Mouse (Mus musculus): ENCODE data around the gene Zscan4f. TPM values are rescaled to one million over a fixed set of nuclear protein-coding genes. Genes with fewer than 3 reads are reported as not detected.

Gene Zscan4f
- not detected for polyA plus RNA-seq (2017; shearing (Covaris generic))

DNA sequence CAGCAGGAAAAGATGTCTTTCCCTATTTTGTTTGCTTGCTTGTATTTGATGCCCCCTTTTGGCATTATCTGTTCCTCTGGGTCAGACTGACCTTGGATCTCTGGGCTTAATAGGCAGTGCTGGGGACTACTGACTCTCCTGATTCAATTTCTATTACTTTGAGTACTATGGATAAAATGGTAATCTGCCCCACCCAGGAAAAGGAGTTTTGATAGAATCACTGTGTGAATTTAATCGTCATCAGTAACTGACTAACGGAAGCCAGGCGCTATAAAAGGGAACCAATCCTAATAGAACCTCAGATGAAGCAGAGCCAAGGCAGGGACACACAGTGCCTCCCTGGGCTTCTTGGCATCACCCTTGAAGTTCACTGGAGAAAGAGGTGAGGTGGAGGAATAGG is at the start of gene Zscan4f:
Gene Zscan4f, plus strand, starts transcription at position 301 of the 400 bp plus-strand sequence.

Other genes with a start within 250 kb of the Zscan4f start
- gene Zscan4d, start 231.8 kb upstream of the Zscan4f start, polyA plus RNA-seq (2017; shearing (Covaris generic)) = not detected
- not detected for gene Zscan4e, start 87.2 kb upstream of the Zscan4f start, polyA plus RNA-seq (2017; shearing (Covaris generic))
- not detected for gene Zscan4-ps2, start 116.4 kb downstream of the Zscan4f start, polyA plus RNA-seq (2017; shearing (Covaris generic))
- not detected for gene Zscan4-ps3, start 211.4 kb downstream of the Zscan4f start, polyA plus RNA-seq (2017; shearing (Covaris generic))